Comparison of ENCODE assay signal across 8 mouse cellular contexts in the genomic region with DNA sequence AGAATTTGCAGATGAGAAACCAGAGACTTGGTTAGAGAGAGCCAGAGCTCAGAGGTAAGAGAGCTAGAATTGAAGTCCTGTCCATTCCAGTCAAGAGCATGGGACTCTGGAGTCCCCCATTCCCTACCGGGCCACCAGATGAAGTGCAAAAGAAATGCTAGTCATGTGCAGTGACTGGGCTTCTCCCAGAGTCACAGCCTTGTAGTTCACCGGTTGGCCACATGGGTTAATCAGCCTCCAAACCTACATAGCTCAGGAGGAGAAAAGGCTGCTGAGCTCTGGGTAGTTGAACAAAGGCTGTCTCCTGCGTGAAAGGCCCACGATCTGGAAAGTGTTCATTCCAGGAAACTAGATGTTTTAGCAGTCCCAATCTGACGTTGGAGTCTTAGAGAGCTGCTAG. TPM values are rescaled to one million over a fixed set of nuclear protein-coding genes. Genes with fewer than 3 reads are reported as not detected.
A peak's percentile ranks its signal among the peaks of the same experiment; 100 is the strongest.
DNase-seq lines count a peak whose midpoint lies in the region; ATAC-seq lines count a peak whose summit lies in the region.

No protein-coding gene starts in this region.

- ATAC-seq in neural tube, embryonic 11.5 days (ENCODE audit: insufficient read depth, low FRiP score, low TSS enrichment) = no peak

- 23% methylated on average over 5 of the region's 5 CpGs for WGBS in embryonic facial prominence, embryonic 10.5 days
- WGBS in neural tube, embryonic 11.5 days = 23% methylated on average over 5 of the region's 5 CpGs

- no peak overlapping the region for H3K27ac ChIP-seq in embryonic facial prominence, embryonic 10.5 days (replicated peaks)
- H3K27ac ChIP-seq in neural tube, embryonic 11.5 days (ENCODE audit: low read depth, low read length) = no peak overlapping the region

- no peak overlapping the region for H3K4me2 ChIP-seq in neural tube, embryonic 11.5 days (ENCODE audit: low read depth)

- DNase-seq in gastrocnemius, postnatal 14 days = peak; percentile 49
- DNase-seq in gastrocnemius, postnatal 25 days = no peak
- DNase-seq in urinary bladder, postnatal 36 days (ENCODE audit: low spot score in 2 of 2) = peak; percentile 28
- DNase-seq in urinary bladder, adult 2 months (ENCODE audit: low spot score) = no peak
- DNase-seq in embryonic facial prominence, embryonic 10.5 days (ENCODE audit: low spot score) = peak; percentile 70
- DNase-seq in kidney, postnatal 10 days = peak; percentile 77
- peak; percentile 67 for DNase-seq in neural tube, embryonic 11.5 days (ENCODE audit: low spot score)
- no peak for DNase-seq in urinary bladder, postnatal 10 days (ENCODE audit: low spot score)

- peaks cover 46% of the 10 kb centered on the region for H3K4me1 ChIP-seq in embryonic facial prominence, embryonic 10.5 days
- no peaks in the 10 kb centered on the region for H3K4me1 ChIP-seq in neural tube, embryonic 11.5 days (ENCODE audit: control insufficient read depth, insufficient read depth, low read length)

- H3K27me3 ChIP-seq in embryonic facial prominence, embryonic 10.5 days (replicated peaks; ENCODE audit: low read depth, poor library complexity, severe bottlenecking) = peaks cover 25% of the 10 kb centered on the region
- H3K27me3 ChIP-seq in neural tube, embryonic 11.5 days (ENCODE audit: control insufficient read depth, insufficient read depth, low read length) = no peaks in the 10 kb centered on the region

- no peaks in the 10 kb centered on the region for H3K36me3 ChIP-seq in embryonic facial prominence, embryonic 10.5 days (replicated peaks)
- H3K36me3 ChIP-seq in neural tube, embryonic 11.5 days (ENCODE audit: control insufficient read depth, insufficient read depth, low read length) = no peaks in the 10 kb centered on the region

- H3K9ac ChIP-seq in neural tube, embryonic 11.5 days (ENCODE audit: low read length) = no peak overlapping the region

- intact Hi-C loops in gastrocnemius, postnatal 14 days (cut with DNase I; ENCODE audit: low total_unique reads) = loop anchor here (5.0 kb wide), 1 partner anchor 162 kb away; no protein-coding TSS in a partner anchor

- H3K9me3 ChIP-seq in embryonic facial prominence, embryonic 10.5 days = no peaks in the 10 kb centered on the region
- no peaks in the 10 kb centered on the region for H3K9me3 ChIP-seq in neural tube, embryonic 11.5 days (ENCODE audit: control insufficient read depth, low read length)

- no peak overlapping the region for H3K4me3 ChIP-seq in embryonic facial prominence, embryonic 10.5 days
- H3K4me3 ChIP-seq in neural tube, embryonic 11.5 days (ENCODE audit: low read depth, low read length) = no peak overlapping the region

RNA-seq across cellular contexts. Expression of gene Tril, which starts 24.8 kb away (rescaled TPM):
- total RNA-seq in gastrocnemius, postnatal 14 days (2021) = 10 to 100 TPM; 10.8 to 12.3 TPM
- 1 to 10 TPM; 3.6 to 3.8 TPM for total RNA-seq in gastrocnemius, postnatal 25 days (2021)
- polyA plus RNA-seq in urinary bladder, adult 2 months (2012; rRNA removed) = 8.7 and 12.6 TPM in 2 replicates
- 50.1 and 65.8 TPM in 2 replicates for polyA plus RNA-seq in embryonic facial prominence, embryonic 10.5 days (2016; fragmentation: Nextera tagmentation; extraction: Ambion mirVana)
- polyA plus RNA-seq in neural tube, embryonic 11.5 days (2014; fragmentation: Nextera tagmentation; extraction: Ambion mirVana) = 19.6 and 24.0 TPM in 2 replicates

Comparison
In these comparisons a context has a peak if more than half of its experiments do, and no peak if none do; other contexts are left out.
1. DNase-seq: peak in gastrocnemius, postnatal 14 days (single experiment), urinary bladder, postnatal 36 days (2 of 2), embryonic facial prominence, embryonic 10.5 days (single experiment), kidney, postnatal 10 days (single experiment) and neural tube, embryonic 11.5 days (single experiment); none in gastrocnemius, postnatal 25 days (single experiment), urinary bladder, adult 2 months (single experiment) and urinary bladder, postnatal 10 days (single experiment).